Mouse (Mus musculus): ENCODE measurements around the gene Cdrt4. TPM values are rescaled to one million over a fixed set of nuclear protein-coding genes. Genes with fewer than 3 reads are reported as not detected.
A peak's percentile ranks its signal among the peaks of the same experiment; 100 is the strongest.

The Cdrt4 gene
- total and polyA plus RNA-seq, 2 experiments from 2014 or later, result 0.35 TPM; not detected in 1

- 90% methylated on average over 8 of the region's 8 CpGs for WGBS
- ATAC-seq (no peak), DNase-seq (ENCODE audit: low spot score) (no peak)
- no peak overlapping the region for H3K4me3 ChIP-seq (ENCODE audit: low read length)
- H3K36me3 ChIP-seq (ENCODE audit: insufficient read depth, low read length), result no peaks in the 10 kb centered on the region
- no peaks in the 10 kb centered on the region for H3K27me3 ChIP-seq (ENCODE audit: insufficient read depth, low read length)
- no peak for TF ChIP-seq CTCF (IDR thresholded peaks at IDR 0.05; ENCODE audit: low read depth)
- H3K27ac ChIP-seq, result no peak overlapping the region
- H3K4me2 ChIP-seq (ENCODE audit: low read depth, low read length), result no peak overlapping the region
- peaks cover 7% of the 10 kb centered on the region; the same call in 1 of the 2 replicates for H3K4me1 ChIP-seq (ENCODE audit: insufficient read depth, low read length)
- H3K9me3 ChIP-seq (ENCODE audit: low read length), result no peaks in the 10 kb centered on the region
- H3K9ac ChIP-seq (replicated peaks; ENCODE audit: low read length), result no peak overlapping the region
These were observed 49.1 kb downstream of the Cdrt4 start for GRCm38 (mm10) chr11:63000126-63000525.

GRCm38 (mm10) chr11:63004617-63005016 lies 53.6 kb downstream of the Cdrt4 start:
- H3K9me3 ChIP-seq (ENCODE audit: low read length), result no peaks in the 10 kb centered on the region
- no peaks in the 10 kb centered on the region; the same call in 1 of the 2 replicates for H3K4me1 ChIP-seq (ENCODE audit: insufficient read depth, low read length)
- no peak overlapping the region for H3K4me2 ChIP-seq (ENCODE audit: low read depth, low read length)
- no peak overlapping the region for H3K4me3 ChIP-seq (ENCODE audit: low read length)
- no peak overlapping the region for H3K9ac ChIP-seq (replicated peaks; ENCODE audit: low read length)
- WGBS, result 73% methylated on average over 6 of the region's 6 CpGs
- no peaks in the 10 kb centered on the region for H3K27me3 ChIP-seq (ENCODE audit: insufficient read depth, low read length)
- TF ChIP-seq CTCF (IDR thresholded peaks at IDR 0.05; ENCODE audit: low read depth), result no peak
- no peaks in the 10 kb centered on the region for H3K36me3 ChIP-seq (ENCODE audit: insufficient read depth, low read length)
- DNase-seq (ENCODE audit: low spot score) (no peak), ATAC-seq (no peak)
- no peak overlapping the region for H3K27ac ChIP-seq

GRCm38 (mm10) chr11:63007376-63007775 lies 56.4 kb downstream of the Cdrt4 start:
- Histone ChIP-seq H3K4me1 (ENCODE audit: insufficient read depth, low read length) (peaks cover 5% of the 10 kb centered on the region; the same call in 1 of the 2 replicates), H3K27me3 (ENCODE audit: insufficient read depth, low read length) (no peaks in the 10 kb centered on the region), H3K4me2 (ENCODE audit: low read depth, low read length) (no peak overlapping the region), H3K36me3 (ENCODE audit: insufficient read depth, low read length) (no peaks in the 10 kb centered on the region), H3K9ac (replicated peaks; ENCODE audit: low read length) (no peak overlapping the region), H3K4me3 (ENCODE audit: low read length) (no peak overlapping the region), H3K9me3 (ENCODE audit: low read length) (no peaks in the 10 kb centered on the region), H3K27ac (no peak overlapping the region)
- DNase-seq (ENCODE audit: low spot score) (no peak), ATAC-seq (no peak)
- WGBS, result 84% methylated on average over 5 of the region's 5 CpGs
- TF ChIP-seq CTCF (IDR thresholded peaks at IDR 0.05; ENCODE audit: low read depth), result no peak

GRCm38 (mm10) chr11:63008004-63008403 lies 57.0 kb downstream of the Cdrt4 start:
- WGBS, result 81% methylated on average over 3 of the region's 3 CpGs
- ATAC-seq, result no peak

GRCm38 (mm10) chr11:63009761-63010160 lies 58.8 kb downstream of the Cdrt4 start:
- DNase-seq (ENCODE audit: low spot score), result no peak
- TF ChIP-seq CTCF (IDR thresholded peaks at IDR 0.05; ENCODE audit: low read depth), result no peak
- Histone ChIP-seq H3K27ac (no peak overlapping the region), H3K36me3 (ENCODE audit: insufficient read depth, low read length) (no peaks in the 10 kb centered on the region), H3K9ac (replicated peaks; ENCODE audit: low read length) (no peak overlapping the region), H3K4me1 (ENCODE audit: insufficient read depth, low read length) (peaks cover 5% of the 10 kb centered on the region; the same call in 1 of the 2 replicates), H3K4me3 (ENCODE audit: low read length) (no peak overlapping the region), H3K9me3 (ENCODE audit: low read length) (no peaks in the 10 kb centered on the region), H3K27me3 (ENCODE audit: insufficient read depth, low read length) (no peaks in the 10 kb centered on the region), H3K4me2 (ENCODE audit: low read depth, low read length) (no peak overlapping the region)
- ATAC-seq, result no peak
- WGBS, result 51% methylated on average over 3 of the region's 3 CpGs

More at GRCm38 (mm10) chr11:63008004-63008403, 57.0 kb downstream of the Cdrt4 start:
- H3K9me3 ChIP-seq (ENCODE audit: low read length), result no peaks in the 10 kb centered on the region
- no peaks in the 10 kb centered on the region for H3K27me3 ChIP-seq (ENCODE audit: insufficient read depth, low read length)
- no peak overlapping the region for H3K27ac ChIP-seq
- no peak overlapping the region for H3K4me2 ChIP-seq (ENCODE audit: low read depth, low read length)
- peaks cover 5% of the 10 kb centered on the region; the same call in 1 of the 2 replicates for H3K4me1 ChIP-seq (ENCODE audit: insufficient read depth, low read length)
- H3K4me3 ChIP-seq (ENCODE audit: low read length), result no peak overlapping the region
- DNase-seq (ENCODE audit: low spot score), result no peak
- H3K36me3 ChIP-seq (ENCODE audit: insufficient read depth, low read length), result no peaks in the 10 kb centered on the region
- H3K9ac ChIP-seq (replicated peaks; ENCODE audit: low read length), result no peak overlapping the region
- TF ChIP-seq CTCF (IDR thresholded peaks at IDR 0.05; ENCODE audit: low read depth), result no peak

GRCm38 (mm10) chr11:63017327-63018082 lies 66.5 kb downstream of the Cdrt4 start:
- Histone ChIP-seq H3K36me3 (ENCODE audit: insufficient read depth, low read length) (no peaks in the 10 kb centered on the region), H3K4me1 (ENCODE audit: insufficient read depth, low read length) (peaks cover 13% of the 10 kb centered on the region; the same call in 1 of the 2 replicates), H3K9ac (replicated peaks; ENCODE audit: low read length) (no peak overlapping the region), H3K27ac (peak overlapping the region; percentile 48; the same call in 1 of the 2 replicates), H3K4me3 (ENCODE audit: low read length) (no peak overlapping the region), H3K27me3 (ENCODE audit: insufficient read depth, low read length) (no peaks in the 10 kb centered on the region), H3K9me3 (ENCODE audit: low read length) (no peaks in the 10 kb centered on the region), H3K4me2 (ENCODE audit: low read depth, low read length) (no peak overlapping the region)
- peak; percentile 84 for DNase-seq (ENCODE audit: low spot score)
- TF ChIP-seq CTCF (IDR thresholded peaks at IDR 0.05; ENCODE audit: low read depth), result 0 out of 2 replicates have a peak, but pooled peaks have one; percentile 3
- WGBS, result 42% methylated on average over 6 of the region's 6 CpGs
- ATAC-seq, result peak; percentile 84
